Mouse (Mus musculus) lung, adult 18-20 months (tissue): ENCODE data around the gene Trip13.

ENCODE experiments used
- DNase-seq, 2 experiments: peaks; one replicate each; pipeline ENCODE4 v3.0.0; 2022; ENCODE audit warnings: mixed read lengths in 2 of 2

The Trip13 gene

DNA sequence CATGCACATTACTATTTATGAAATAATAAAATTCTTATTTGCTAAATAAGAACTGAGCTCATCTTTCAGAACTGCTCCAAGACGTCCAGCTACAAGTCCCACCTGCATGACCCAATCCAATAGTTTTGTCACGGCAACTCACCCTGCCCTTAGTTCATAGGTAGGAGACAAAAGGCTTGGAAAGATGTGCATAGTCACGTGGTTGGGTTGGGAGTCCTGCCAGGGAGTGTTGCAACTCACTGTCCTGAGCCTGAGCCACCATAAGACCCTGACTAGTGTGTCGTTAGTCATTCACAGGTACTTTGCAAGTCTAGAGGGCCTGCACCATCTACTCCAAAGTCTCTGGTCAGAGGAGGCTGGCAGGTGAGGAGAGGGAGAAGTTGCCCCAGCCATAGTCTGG lies 51.5 kb downstream of the Trip13 start:
- DNase-seq = peak; percentile 10

DNA sequence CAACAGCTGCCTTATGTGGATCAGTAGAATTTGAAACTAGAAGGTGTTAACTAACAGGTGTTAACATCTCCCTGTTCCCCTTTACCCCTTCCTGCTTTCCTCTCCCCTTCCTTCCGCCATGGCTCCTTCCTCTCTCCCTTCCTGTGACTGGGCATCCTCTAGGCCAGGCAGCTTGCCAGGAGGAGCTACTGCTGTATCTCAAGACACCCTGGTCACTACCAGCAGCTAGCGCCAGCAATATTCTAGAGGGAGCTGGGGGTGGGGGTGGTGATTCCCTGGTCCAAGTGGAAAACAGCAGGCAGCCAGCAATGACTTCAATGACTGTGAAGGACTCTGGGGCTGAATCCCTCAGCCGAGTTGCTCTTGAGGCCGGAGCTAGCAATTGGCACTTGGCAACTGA lies 51.9 kb downstream of the Trip13 start:
- no peak for DNase-seq

DNA sequence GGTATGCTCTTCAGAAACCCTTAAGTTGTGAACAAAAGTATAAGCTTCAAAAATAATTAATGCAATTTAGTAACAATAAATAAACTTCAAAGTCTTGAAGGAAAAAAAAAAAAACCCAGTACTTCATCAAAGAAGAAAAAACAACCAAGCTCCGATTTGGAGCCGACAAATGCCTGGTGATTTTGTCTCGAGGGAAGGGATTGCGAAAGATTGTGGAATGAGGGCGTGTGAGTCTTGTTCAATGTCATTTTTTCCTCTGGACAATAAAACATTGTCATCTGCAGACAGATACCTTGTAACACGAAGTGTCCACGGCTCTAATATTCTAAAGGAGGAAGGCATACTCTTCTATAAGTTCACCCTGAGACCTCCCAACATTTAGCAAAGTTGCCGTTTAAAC lies 56.2 kb downstream of the Trip13 start:
- DNase-seq = peak in 1 of 2 experiments; percentile 38

DNA sequence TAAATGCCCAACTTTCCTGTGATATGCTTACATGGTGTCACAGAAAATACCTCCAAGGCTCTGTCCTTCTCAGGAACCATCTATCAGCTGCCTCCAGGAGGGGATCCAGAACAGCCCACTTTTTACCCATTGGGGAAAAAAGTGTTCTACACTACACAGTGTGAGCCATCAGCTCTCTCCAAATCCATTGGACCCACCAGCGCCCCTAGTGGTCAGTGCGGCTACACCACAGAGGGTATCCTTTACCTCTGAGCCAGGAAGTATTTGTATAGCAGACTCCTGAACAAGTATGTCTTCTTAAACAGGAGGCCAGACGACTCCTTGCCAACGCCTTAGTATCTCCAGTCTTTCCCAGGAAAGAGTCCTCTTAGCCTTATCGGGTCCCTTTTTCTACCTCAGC lies 57.8 kb downstream of the Trip13 start:
- DNase-seq = peak; percentile 22 to 27

DNA sequence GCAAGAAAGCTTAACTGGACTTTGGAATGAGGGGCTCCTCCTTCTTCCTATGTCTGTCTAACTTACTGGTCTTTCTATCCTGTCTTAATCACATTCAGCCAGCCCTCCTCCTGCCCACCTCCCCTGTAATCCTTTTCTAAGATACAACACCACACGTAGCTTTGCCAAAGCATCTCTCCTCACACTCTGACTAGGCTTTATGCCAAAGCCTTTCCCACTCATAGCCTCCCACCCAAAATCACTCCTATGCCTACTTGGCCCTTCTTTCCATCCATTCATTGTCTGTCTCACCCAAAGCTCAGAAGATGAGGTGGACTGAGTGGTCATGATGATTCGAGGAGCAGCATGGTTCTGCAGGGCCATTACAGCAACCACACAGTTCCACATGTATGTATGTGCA lies 65.4 kb downstream of the Trip13 start:
- no peak for DNase-seq
